Mouse (Mus musculus) spleen, adult 2 months (tissue): Measurements from ENCODE around the gene Prrt3. TPM values are rescaled to one million over a fixed set of nuclear protein-coding genes. Genes with fewer than 3 reads are reported as not detected.

Experiments used
- DNase-seq, 2 experiments: peaks; one replicate each; pipeline versions ENCODE4 v3.0.0 to v3.0.0-alpha.2; 2012 to 2021; ENCODE audit warnings: low spot score in 2 of 2, low read depth in 1 of 2
- H3K27ac ChIP-seq: fragments of 200-500 bp; 2 replicates; pipeline ENCODE4 v1.5.1; 2012; ENCODE audit warnings: low read length, inconsistent platforms; ENCODE audit not compliant: insufficient read depth
- H3K27me3 ChIP-seq: fragments of 200-500 bp; 2 replicates; pipeline ENCODE4 v1.6.1; 2012; ENCODE audit warnings: mild to moderate bottlenecking, moderate library complexity, low read length, inconsistent platforms; ENCODE audit not compliant: control insufficient read depth, insufficient read depth
- H3K36me3 ChIP-seq: fragments of 200-500 bp; 2 replicates; pipeline ENCODE4 v1.6.1; 2012; ENCODE audit warnings: mild to moderate bottlenecking, low read length, inconsistent platforms; ENCODE audit not compliant: control insufficient read depth, insufficient read depth
- H3K4me1 ChIP-seq: fragments of 200-500 bp; 2 replicates; pipeline ENCODE4 v1.6.1; 2011; ENCODE audit warnings: inconsistent platforms; ENCODE audit not compliant: control insufficient read depth, insufficient read depth, insufficient read length
- H3K4me3 ChIP-seq: fragments of 200-500 bp; 2 replicates; pipeline ENCODE4 v1.5.1; 2011; ENCODE audit warnings: mild to moderate bottlenecking, inconsistent platforms; ENCODE audit not compliant: insufficient read depth, insufficient read length; ENCODE audit errors: extremely low read depth
- CTCF ChIP-seq: fragments of 200-500 bp; IDR thresholded peaks from 2 replicates; pipeline ENCODE4 v1.5.1; 2011; ENCODE audit warnings: mild to moderate bottlenecking, inconsistent platforms; ENCODE audit not compliant: insufficient read depth, insufficient read length, insufficient replicate concordance; ENCODE audit errors: extremely low read depth
- POLR2A ChIP-seq: fragments of 200-500 bp; IDR thresholded peaks from 2 replicates; pipeline ENCODE4 v1.6.1; 2011; ENCODE audit warnings: low read depth, low read length, inconsistent platforms
- WGBS: fragments of 180-500 bp; shearing (Covaris S2); methylation state at CpG from one replicate; pipeline ENCODE4 v1.1.7; 2018; 5-methylcytosine and 5-hydroxymethylcytosine counted together
- polyA plus RNA-seq: library from polyadenylated mRNA; depleted of rRNA; stranded (reverse); fragments of >200 nt; gene quantifications from 2 replicates; pipeline ENCODE4 v1.2.3, GENCODE M21; 2012

Gene Prrt3
- polyA plus RNA-seq, 1 experiment: 0.04 TPM

GRCm38 (mm10) chr6:113478906-113479305 is 22.8 kb downstream of the Prrt3 start:
- TF ChIP-seq CTCF (no peak), POLR2A (no peak)
- DNase-seq: no peak
- no peak overlapping the region for H3K4me3 ChIP-seq
- WGBS: 90% methylated on average over 10 of the region's 10 CpGs
- H3K27ac ChIP-seq: no peak overlapping the region
- no peaks in the 10 kb centered on the region for H3K27me3 ChIP-seq
- H3K36me3 ChIP-seq: no peaks in the 10 kb centered on the region
- H3K4me1 ChIP-seq: peaks cover 11% of the 10 kb centered on the region

GRCm38 (mm10) chr6:113477353-113477752 is 24.4 kb downstream of the Prrt3 start:
- Histone ChIP-seq H3K36me3 (no peaks in the 10 kb centered on the region), H3K27ac (no peak overlapping the region), H3K27me3 (no peaks in the 10 kb centered on the region), H3K4me1 (peaks cover 3% of the 10 kb centered on the region; the same call in 1 of the 2 replicates), H3K4me3 (no peak overlapping the region)
- no peak for DNase-seq
- no peak for TF ChIP-seq CTCF
- no peak for TF ChIP-seq POLR2A
- 67% methylated on average over 7 of the region's 7 CpGs for WGBS

GRCm38 (mm10) chr6:113473715-113474114 is 28.0 kb downstream of the Prrt3 start:
- H3K36me3 ChIP-seq: no peaks in the 10 kb centered on the region
- H3K4me3 ChIP-seq: no peak overlapping the region
- H3K27ac ChIP-seq: no peak overlapping the region
- no peaks in the 10 kb centered on the region for H3K27me3 ChIP-seq
- H3K4me1 ChIP-seq: peaks cover 4% of the 10 kb centered on the region; the same call in 1 of the 2 replicates
- WGBS: 83% methylated on average over 6 of the region's 6 CpGs
- TF ChIP-seq POLR2A: no peak
- no peak for DNase-seq

DNA sequence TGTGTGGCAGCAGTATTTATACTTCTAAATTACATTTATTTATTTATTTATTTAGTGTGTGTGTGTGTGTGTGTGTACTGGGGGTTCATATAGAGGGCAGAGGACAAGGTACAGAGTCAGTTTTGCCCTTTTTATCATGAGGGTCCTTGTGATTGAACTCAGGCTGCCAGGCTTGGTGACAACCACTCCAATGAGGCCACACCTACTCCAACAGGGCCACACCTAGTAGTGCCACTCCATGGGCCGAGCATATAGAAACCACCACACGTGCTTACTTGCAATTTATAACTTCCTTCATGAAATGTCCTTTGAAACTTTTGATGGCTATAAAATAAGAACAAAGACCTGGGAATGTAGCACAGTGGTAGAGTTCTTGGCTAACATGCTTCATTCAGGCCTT is 28.5 kb downstream of the Prrt3 start:
- no peak overlapping the region for H3K27ac ChIP-seq
- no peaks in the 10 kb centered on the region for H3K36me3 ChIP-seq
- DNase-seq: no peak
- peaks cover 4% of the 10 kb centered on the region; the same call in 1 of the 2 replicates for H3K4me1 ChIP-seq
- 58% methylated on average over 2 of the region's 2 CpGs for WGBS
- H3K27me3 ChIP-seq: no peaks in the 10 kb centered on the region
- H3K4me3 ChIP-seq: no peak overlapping the region
- TF ChIP-seq POLR2A: no peak
- TF ChIP-seq CTCF: no peak

GRCm38 (mm10) chr6:113472061-113472460 is 29.7 kb downstream of the Prrt3 start:
- 80% methylated on average over 10 of the region's 10 CpGs for WGBS
- H3K4me3 ChIP-seq: no peak overlapping the region
- TF ChIP-seq CTCF: no peak
- no peak for TF ChIP-seq POLR2A
- DNase-seq: no peak
- no peak overlapping the region for H3K27ac ChIP-seq
- H3K4me1 ChIP-seq: peaks cover 4% of the 10 kb centered on the region; the same call in 1 of the 2 replicates
- H3K36me3 ChIP-seq: no peaks in the 10 kb centered on the region
- no peaks in the 10 kb centered on the region for H3K27me3 ChIP-seq

DNA sequence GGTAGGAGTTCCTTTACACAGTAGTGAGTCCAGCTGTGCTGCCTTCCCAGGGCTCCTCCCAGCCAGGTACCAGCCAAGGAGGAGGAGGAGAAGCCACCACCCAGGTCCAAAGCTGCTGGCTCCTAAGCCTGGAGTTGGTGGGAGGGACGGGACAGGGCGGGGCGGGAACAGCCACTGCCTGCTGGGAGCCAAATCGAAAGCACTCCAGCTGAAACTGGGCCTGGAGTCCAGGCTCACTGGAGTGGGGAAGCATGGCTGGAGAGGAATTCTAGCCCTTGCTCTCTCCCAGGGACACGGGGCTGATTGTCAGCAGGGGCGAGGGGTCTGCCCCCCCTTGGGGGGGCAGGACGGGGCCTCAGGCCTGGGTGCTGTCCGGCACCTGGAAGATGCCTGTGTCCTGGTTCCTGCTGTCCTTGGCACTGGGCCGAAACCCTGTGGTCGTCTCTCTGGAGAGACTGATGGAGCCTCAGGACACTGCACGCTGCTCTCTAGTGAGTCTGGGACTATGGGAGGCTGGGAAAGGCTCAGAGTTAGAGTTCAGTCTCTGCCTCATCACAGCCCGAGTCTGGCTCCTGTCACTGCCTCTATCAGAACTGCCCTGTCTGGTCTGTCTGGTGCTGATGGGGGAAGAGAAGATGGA is 30.3 kb downstream of the Prrt3 start, which contains the start of gene Il17rc:
Gene Il17rc, plus strand, starts transcription at position 131 of the 640 bp plus-strand sequence.
- no peak for TF ChIP-seq CTCF
- TF ChIP-seq POLR2A: no peak
- 82% methylated on average over 12 of the region's 12 CpGs for WGBS
- Histone ChIP-seq H3K4me3 (peak within 1 kb of the TSS; percentile 19; the same call in 1 of the 2 replicates), H3K27me3 (no peaks in the 10 kb centered on the region), H3K27ac (no peak within 1 kb of the TSS), H3K36me3 (no peaks in the 10 kb centered on the region), H3K4me1 (peaks cover 4% of the 10 kb centered on the region; the same call in 1 of the 2 replicates)
- DNase-seq: no peak

- TF ChIP-seq CTCF (peak; percentile 79), POLR2A (no peak)
- no peaks in the 10 kb centered on the region for H3K36me3 ChIP-seq
- peaks cover 4% of the 10 kb centered on the region; the same call in 1 of the 2 replicates for H3K4me1 ChIP-seq
- no peaks in the 10 kb centered on the region for H3K27me3 ChIP-seq
- peak overlapping the region; percentile 44 for H3K4me3 ChIP-seq
- 12% methylated on average over 31 of the region's 31 CpGs for whole genome bisulfite sequencing
- H3K27ac ChIP-seq: no peak overlapping the region
- peak in 1 of 2 experiments; percentile 64 for DNase-seq
These were observed 32.3 kb downstream of the Prrt3 start for GRCm38 (mm10) chr6:113469432-113469831.
